Mouse (Mus musculus): ENCODE measurements around the gene Rps11.
"Not testable (repeated sequence)": the region's sequence is repeated elsewhere in the genome, so short reads cannot be mapped to it uniquely, and the experiment has no call there.

The Rps11 gene

GRCm38 (mm10) chr7:45124224-45125143 lies at the start of gene Rps11:
Gene Rps11 (minus strand): TSS chr7:45124439.
- DNase-seq = peak; percentile 99 to 100

- not testable (repeated sequence) for DNase-seq
These were observed 49.5 kb upstream of the Rps11 start for GRCm38 (mm10) chr7:45173772-45174171.

DNA sequence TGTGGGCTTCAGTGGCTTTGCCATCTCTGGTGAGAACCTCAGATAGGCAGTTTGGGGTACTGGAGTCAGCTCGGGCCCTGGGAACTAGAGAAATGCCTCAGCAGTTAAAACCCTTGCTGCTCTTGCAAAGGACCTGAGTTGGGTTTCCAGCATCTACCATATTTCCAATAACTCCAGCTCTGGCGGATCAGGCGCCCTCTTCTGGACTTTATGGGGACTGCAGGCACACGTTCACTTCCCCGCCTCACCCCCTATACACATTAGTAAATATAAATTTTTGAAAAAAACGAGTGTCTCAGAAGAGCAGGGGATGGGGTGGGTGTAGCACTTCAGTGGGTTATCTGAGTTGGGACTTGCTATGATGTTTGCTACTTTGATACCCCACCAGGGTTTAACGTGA lies 48.7 kb upstream of the Rps11 start:
- DNase-seq = no peak

DNA sequence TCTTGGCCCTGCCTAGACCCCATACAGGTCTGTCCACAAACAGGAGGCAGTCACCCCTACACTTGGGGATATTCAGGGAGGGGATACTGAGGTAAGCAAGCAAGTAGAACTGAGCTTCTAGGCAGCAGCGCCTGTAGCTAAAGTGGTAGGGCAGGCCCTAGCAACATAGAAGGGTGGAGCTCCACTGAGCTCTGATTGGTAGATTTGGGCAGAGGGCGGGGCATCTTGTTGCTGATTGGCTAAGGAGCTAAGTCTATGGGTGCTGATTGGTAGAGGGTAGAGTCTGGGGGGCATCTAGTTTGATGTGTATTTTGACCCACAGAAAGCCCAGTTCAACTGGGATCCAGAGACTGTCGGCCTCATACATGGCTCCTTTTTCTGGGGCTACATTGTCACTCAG lies 45.3 kb upstream of the Rps11 start:
- DNase-seq = no peak

- no peak for DNase-seq
These were observed 44.4 kb upstream of the Rps11 start for GRCm38 (mm10) chr7:45168656-45169055.

DNA sequence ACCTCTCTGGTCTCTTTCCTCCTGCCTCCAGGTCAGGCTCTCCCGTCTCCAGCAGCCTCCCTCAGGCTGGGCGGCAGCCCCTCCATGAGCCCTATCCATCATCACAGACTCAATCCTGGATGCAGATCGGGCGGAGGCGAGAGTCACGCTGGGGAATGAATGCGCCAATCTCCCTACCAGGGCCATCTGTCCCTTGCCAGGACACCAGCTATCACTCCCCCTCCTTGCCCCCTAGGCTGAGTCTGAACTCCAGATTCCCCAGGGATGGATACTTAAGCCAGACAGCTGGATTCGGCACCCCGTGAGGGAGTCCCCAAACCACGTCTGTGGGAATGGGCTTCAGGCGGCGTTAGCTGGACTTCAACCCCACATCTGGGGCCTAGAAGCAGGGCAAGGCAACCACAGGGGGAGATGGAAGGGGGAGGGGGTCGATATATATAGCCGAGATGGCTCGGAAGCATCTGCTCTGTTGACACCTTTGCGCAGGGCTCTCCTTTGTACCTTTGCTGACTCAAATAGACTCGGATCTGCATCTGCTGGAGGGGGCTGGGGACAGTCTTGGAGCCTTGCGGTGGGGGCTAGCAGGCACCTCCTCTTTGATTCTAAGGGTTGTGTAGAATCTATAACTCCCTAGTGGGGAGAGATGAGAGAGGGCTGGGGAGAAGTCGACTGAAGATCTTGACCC lies 43.7 kb upstream of the Rps11 start:
- no peak for DNase-seq

- no peak for DNase-seq
These were observed 42.7 kb upstream of the Rps11 start for GRCm38 (mm10) chr7:45166950-45167401.

DNA sequence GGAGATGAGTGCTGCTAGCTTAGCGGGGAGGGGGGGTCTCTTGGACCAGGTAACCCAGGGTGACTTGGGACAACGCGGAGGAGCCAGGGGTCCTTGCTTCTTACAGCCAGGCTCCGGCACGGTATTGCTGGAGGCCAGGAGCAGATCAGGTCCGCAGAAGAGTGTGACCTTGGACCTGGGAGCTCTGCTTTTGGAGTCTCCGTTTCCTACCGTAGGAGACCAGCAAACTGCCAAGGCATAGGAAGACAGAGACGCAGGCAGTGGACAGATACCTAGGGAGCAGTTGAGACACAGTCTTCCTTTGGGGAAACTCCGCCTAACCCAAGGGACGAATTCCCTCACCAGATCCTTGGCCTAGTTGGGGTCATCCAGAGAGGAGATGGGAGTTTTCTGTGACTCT lies 41.5 kb upstream of the Rps11 start:
- DNase-seq = no peak

GRCm38 (mm10) chr7:45164833-45165232 lies 40.6 kb upstream of the Rps11 start:
- DNase-seq = no peak

DNA sequence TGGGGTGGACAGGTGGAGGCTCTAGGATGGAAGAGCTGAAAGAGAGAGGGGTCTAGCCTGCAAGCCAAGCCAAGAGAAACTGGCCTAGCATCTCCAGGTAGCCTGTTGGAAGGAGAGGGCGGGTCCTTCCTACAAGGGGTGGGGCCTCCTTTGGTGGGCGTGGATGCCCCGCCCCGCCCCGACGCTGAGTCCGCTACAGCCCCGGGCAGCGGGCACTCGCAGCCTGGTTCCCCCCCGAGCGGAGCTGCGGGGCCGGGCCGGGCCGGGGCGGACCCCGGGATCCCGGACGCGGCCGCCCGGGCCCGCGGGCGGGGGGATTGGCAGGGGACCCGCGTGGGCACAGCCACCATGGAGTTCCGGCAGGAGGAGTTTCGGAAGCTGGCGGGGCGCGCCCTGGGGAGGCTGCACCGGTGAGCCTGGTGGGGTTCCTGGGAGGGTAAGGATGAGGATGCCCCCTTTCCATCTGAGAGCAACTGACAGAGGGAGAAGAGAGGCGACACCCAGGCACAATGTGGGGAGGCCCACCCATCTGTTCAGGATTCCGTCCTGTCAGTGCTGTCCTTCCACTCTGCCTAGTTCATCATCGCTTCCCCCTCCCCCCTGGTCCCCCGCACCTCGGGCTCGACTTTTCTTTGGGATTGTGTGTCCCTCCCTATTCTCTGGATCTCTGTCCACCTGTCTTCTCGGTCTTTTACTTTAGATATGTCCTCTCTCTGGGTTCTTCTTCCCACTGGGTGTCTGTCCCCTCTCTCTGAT lies 39.7 kb upstream of the Rps11 start, which contains the start of gene Slc17a7:
Gene Slc17a7, plus strand, starts transcription at position 215 of the 756 bp plus-strand sequence.
- DNase-seq = peak; percentile 30 to 37

GRCm38 (mm10) chr7:45162996-45163615 lies 38.9 kb upstream of the Rps11 start:
- no peak for DNase-seq

DNA sequence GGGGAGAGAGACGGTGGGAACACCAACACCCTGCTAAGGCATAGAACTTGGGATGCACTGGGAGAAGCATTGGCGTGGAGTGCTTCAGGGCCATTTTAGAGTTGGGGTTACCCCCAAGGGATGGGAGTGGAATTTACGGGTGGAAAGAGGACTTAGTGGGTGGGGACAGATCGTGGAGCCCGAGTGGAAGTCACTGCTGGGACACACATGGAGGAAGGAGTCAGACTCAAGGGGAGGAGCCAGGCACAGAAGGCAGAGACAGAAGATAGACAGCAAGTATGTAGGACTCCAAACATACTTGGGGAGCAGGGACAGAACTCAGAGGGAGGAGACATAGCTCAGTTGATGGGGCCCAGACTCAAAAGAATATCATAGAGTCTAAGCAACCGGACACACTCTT lies 38.3 kb upstream of the Rps11 start:
- DNase-seq = no peak

DNA sequence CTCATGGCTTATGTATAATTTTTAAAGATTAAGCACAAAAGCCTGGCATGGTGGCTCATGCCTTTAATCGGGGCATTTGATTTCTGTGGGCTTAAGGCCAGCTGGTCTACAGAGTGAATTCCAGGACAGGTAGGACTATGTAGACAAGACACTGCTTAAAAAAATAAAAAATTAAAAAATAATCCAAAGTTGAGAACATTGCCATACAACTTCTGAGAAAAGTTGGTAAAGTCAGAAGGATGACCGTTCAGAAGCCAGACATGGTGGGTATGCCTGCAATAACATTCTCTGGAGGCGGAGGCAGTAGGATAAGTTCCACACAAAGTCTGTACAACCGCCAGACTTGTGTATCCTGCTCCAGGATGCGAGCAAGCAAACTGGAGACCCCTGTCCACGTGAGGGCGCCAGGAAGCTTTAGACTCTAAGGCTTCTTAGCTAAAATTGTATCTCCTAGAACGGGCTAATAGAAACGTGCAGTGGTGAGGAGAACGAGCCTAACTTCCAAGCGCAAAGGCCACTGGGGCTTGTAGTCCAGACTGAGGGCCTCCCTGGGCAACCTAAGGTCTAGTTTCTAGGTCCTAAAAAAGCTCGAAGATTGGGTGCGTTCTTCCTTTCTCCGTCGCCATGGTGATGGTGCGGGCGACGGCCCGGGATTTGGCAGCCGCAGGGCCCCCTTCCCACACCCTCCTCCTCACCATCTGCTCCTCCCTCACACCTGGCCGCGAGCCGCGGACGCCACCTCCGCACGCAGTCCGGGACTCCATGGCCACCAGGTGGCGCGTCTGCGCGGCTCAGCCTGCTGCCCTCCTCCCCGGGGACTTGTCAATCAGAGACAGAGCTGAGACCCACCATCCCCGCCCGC lies 37.6 kb upstream of the Rps11 start:
- peak; percentile 84 to 89 for DNase-seq

GRCm38 (mm10) chr7:45160866-45161265 lies 36.6 kb upstream of the Rps11 start:
- DNase-seq = no peak

- DNase-seq = no peak
These were observed 36.1 kb upstream of the Rps11 start for GRCm38 (mm10) chr7:45160316-45160800.

DNA sequence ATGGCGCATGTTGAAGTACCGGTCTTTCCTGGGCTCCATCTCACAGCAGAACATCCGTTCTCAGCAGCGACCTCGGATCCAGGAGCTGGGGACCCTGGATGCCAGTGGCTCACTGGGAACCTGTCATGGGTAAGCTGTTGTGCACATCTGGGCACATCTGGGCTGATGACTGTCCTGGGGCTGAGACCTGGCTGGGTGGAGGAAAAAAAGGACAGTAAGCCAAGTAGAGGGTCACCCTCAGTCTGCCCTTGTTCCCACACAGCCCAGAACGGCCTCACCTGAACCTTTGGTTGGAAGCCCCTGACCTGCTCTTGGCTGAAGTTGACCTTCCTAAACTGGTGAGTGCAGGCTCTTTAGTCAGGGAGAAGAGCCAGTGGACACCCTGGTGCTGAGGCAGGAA lies 34.8 kb upstream of the Rps11 start:
- no peak for DNase-seq

DNA sequence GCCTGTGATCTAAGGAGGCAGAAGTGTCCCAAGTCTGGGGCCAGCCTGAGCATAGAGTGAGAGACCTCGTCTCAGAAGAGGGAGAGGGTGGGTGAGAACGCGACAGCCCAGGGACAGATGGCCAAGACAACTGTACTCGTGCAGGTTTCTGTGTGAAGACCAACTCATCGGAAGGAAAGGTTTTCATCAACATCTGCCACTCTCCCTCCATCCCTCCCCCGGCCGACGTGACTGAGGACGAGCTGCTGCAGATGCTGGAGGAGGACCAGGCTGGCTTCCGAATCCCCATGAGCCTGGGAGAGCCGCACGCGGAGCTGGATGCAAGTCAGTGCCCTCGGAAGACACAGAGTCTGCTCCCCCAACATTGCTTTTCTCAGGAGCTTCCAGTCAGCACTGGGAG lies 33.2 kb upstream of the Rps11 start:
- no peak for DNase-seq

GRCm38 (mm10) chr7:45156206-45156605 lies 32.0 kb upstream of the Rps11 start:
- no peak for DNase-seq

DNA sequence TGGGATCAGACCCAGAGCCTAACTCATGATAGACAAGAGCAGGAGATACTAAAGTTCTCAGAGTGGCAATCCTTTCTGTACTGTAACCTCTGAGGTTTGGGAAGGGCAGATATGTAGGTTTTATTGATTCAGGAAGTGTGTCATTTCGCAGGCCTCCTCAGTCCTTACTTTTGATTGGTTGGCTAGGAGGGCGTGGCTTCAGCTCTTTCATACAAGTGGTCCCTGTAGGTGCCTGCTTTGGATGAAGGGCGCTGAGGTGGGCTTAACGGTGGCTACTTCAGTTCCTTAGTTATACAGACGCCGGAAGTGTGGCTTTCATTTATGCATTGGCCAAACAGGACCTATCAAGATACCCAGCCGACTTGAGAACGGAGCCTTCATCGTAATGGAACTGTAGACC lies 31.4 kb upstream of the Rps11 start:
- no peak for DNase-seq

- DNase-seq = peak in 1 of 2 experiments; percentile 48
These were observed 30.8 kb upstream of the Rps11 start for GRCm38 (mm10) chr7:45154993-45155514.
